Mouse (Mus musculus): ENCODE results near the gene Spata31d1a. TPM values are rescaled to one million over a fixed set of nuclear protein-coding genes. Genes with fewer than 3 reads are reported as not detected.
"Not testable (repeated sequence)": the region's sequence is repeated elsewhere in the genome, so short reads cannot be mapped to it uniquely, and the experiment has no call there.

The Spata31d1a gene
- polyA plus RNA-seq, 1 experiment from 2014 or later = 0.30 TPM

- H3K9ac ChIP-seq (ENCODE audit: low read depth, low read length) = no peak overlapping the region
- ATAC-seq = no peak
Observed at GRCm38 (mm10) chr13:59738455-59738854, 28.3 kb upstream of the Spata31d1a start.

GRCm38 (mm10) chr13:59735190-59735589 is 25.1 kb upstream of the Spata31d1a start:
- H3K27me3 ChIP-seq (ENCODE audit: control insufficient read depth, insufficient read depth, low read depth, low read length) = no peaks in the 10 kb centered on the region
- no peaks in the 10 kb centered on the region for H3K4me1 ChIP-seq (ENCODE audit: control insufficient read depth, insufficient read depth, low read length)
- H3K36me3 ChIP-seq (ENCODE audit: control insufficient read depth, insufficient read depth, low read length) = no peaks in the 10 kb centered on the region
- H3K9ac ChIP-seq (ENCODE audit: low read depth, low read length) = no peak overlapping the region
- no peaks in the 10 kb centered on the region for H3K9me3 ChIP-seq (replicated peaks; ENCODE audit: control insufficient read depth, low read length, poor library complexity, severe bottlenecking)
- peak; percentile 83 for ATAC-seq
- H3K27ac ChIP-seq (ENCODE audit: low read length) = no peak overlapping the region
- 28% methylated on average over 3 of the region's 3 CpGs for WGBS
- H3K4me2 ChIP-seq (ENCODE audit: low read length) = no peak overlapping the region
- no peak overlapping the region for H3K4me3 ChIP-seq (ENCODE audit: low read depth, low read length)

More at GRCm38 (mm10) chr13:59738455-59738854, 28.3 kb upstream of the Spata31d1a start:
- H3K4me3 ChIP-seq (ENCODE audit: low read depth, low read length) = no peak overlapping the region
- no peaks in the 10 kb centered on the region for H3K4me1 ChIP-seq (ENCODE audit: control insufficient read depth, insufficient read depth, low read length)
- 85% methylated on average over 2 of the region's 2 CpGs for whole genome bisulfite sequencing
- no peak overlapping the region for H3K27ac ChIP-seq (ENCODE audit: low read length)
- no peaks in the 10 kb centered on the region for H3K9me3 ChIP-seq (replicated peaks; ENCODE audit: control insufficient read depth, low read length, poor library complexity, severe bottlenecking)
- no peaks in the 10 kb centered on the region for H3K36me3 ChIP-seq (ENCODE audit: control insufficient read depth, insufficient read depth, low read length)
- H3K27me3 ChIP-seq (ENCODE audit: control insufficient read depth, insufficient read depth, low read depth, low read length) = no peaks in the 10 kb centered on the region
- no peak overlapping the region for H3K4me2 ChIP-seq (ENCODE audit: low read length)

- not testable (repeated sequence) for H3K9me3 ChIP-seq (replicated peaks; ENCODE audit: control insufficient read depth, low read length, poor library complexity, severe bottlenecking); H3K4me2 ChIP-seq (ENCODE audit: low read length); H3K27me3 ChIP-seq (ENCODE audit: control insufficient read depth, insufficient read depth, low read depth, low read length); H3K27ac ChIP-seq (ENCODE audit: low read length); H3K9ac ChIP-seq (ENCODE audit: low read depth, low read length); H3K36me3 ChIP-seq (ENCODE audit: control insufficient read depth, insufficient read depth, low read length); H3K4me1 ChIP-seq (ENCODE audit: control insufficient read depth, insufficient read depth, low read length); H3K4me3 ChIP-seq (ENCODE audit: low read depth, low read length); ATAC-seq
- WGBS = 25% methylated on average over 6 of the region's 6 CpGs
Observed at GRCm38 (mm10) chr13:59734347-59734746, 24.2 kb upstream of the Spata31d1a start.

DNA sequence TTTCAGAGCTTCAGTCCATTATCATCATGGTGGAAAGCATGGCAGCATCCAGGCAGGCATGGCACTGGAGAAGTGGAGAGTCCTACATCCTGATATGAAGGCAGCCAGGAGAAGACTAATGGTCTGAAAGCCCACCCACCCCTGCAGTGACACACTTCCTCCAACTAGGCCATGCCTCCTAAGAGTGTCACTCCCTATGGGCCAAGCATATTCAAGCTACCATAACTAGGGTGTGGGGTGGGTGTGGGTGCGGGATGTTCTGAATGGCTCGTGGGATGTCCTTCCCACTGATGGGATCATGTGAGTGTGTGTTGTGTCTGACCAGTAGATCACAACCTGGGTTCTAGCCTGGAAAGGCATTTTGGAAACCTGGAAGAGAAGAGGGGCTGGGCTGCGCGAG is 23.8 kb upstream of the Spata31d1a start:
- Histone ChIP-seq H3K9ac (ENCODE audit: low read depth, low read length) (no peak overlapping the region), H3K4me3 (ENCODE audit: low read depth, low read length) (no peak overlapping the region), H3K9me3 (replicated peaks; ENCODE audit: control insufficient read depth, low read length, poor library complexity, severe bottlenecking) (no peaks in the 10 kb centered on the region), H3K27me3 (ENCODE audit: control insufficient read depth, insufficient read depth, low read depth, low read length) (no peaks in the 10 kb centered on the region), H3K4me2 (ENCODE audit: low read length) (no peak overlapping the region), H3K27ac (ENCODE audit: low read length) (no peak overlapping the region), H3K36me3 (ENCODE audit: control insufficient read depth, insufficient read depth, low read length) (no peaks in the 10 kb centered on the region), H3K4me1 (ENCODE audit: control insufficient read depth, insufficient read depth, low read length) (no peaks in the 10 kb centered on the region)
- ATAC-seq = no peak
- WGBS = 89% methylated on average over 2 of the region's 4 CpGs

DNA sequence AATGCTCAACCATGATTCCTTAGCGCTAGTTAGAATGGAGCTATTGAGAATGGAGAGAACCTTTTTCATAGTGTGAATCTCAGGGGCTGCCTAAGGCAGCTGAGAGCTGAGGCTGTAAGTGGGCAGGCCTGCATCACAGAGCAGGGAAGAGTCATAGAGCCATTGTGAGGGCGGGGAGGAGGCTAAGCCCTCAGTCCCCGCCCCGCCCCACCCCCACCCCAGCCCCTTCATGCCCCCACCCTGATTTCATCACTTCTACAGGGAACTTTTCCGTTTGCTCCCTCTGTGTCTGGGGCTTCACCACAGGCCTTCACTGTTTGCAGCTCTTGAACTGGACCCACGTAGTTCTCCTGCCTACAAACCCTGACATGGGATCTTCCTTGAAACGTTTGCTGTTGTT is 21.5 kb upstream of the Spata31d1a start, which contains the start of gene Spata31d1d:
Gene Spata31d1d (minus strand): TSS at position 101 of the 400 bp plus-strand sequence.
- Histone ChIP-seq H3K36me3 (ENCODE audit: control insufficient read depth, insufficient read depth, low read length) (no peaks in the 10 kb centered on the region), H3K4me1 (ENCODE audit: control insufficient read depth, insufficient read depth, low read length) (no peaks in the 10 kb centered on the region), H3K9me3 (replicated peaks; ENCODE audit: control insufficient read depth, low read length, poor library complexity, severe bottlenecking) (no peaks in the 10 kb centered on the region), H3K9ac (ENCODE audit: low read depth, low read length) (no peak within 1 kb of the TSS), H3K27ac (ENCODE audit: low read length) (no peak within 1 kb of the TSS), H3K4me2 (ENCODE audit: low read length) (no peak within 1 kb of the TSS), H3K27me3 (ENCODE audit: control insufficient read depth, insufficient read depth, low read depth, low read length) (no peaks in the 10 kb centered on the region; the same call in 1 of the 2 replicates), H3K4me3 (ENCODE audit: low read depth, low read length) (no peak within 1 kb of the TSS)
- ATAC-seq = no peak
- 35% methylated on average over 7 of the region's 7 CpGs for WGBS

DNA sequence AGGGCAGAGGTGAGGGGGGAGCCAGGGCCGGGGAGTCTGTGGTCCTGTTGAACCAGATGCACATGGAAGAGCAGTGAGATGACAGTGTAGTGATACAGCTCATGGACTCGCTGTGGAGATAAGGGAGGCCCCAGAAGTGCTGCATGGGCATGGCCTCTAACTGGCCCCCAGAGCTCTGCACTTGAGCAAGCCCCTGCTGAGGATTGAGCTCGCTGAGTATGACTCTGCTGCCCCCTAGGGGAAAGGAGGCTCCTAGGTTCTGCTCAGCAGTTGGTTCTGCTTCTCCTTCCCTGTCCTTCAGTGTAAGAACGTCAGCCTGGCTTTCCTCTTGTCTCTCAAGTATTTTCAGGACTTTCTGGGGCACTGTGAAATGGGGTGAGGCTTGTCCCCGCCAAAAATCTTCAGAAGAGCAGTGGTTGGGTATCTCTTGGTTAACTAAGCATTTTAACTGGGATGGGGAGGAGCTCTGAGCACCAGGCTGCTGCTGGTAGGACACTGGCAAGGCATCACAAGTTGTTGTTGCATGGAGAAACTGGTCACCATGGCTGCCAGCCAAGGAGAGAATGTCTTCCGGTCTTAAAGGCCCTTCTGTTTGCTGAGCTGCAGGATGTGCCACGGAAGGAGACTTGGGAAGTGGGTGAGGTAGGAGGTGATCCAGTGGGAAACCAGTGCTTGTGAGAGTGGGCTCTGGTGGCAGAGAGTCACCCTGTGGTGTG is 18.4 kb upstream of the Spata31d1a start:
- Histone ChIP-seq H3K9ac (ENCODE audit: low read depth, low read length) (no peak overlapping the region), H3K27ac (ENCODE audit: low read length) (no peak overlapping the region), H3K27me3 (ENCODE audit: control insufficient read depth, insufficient read depth, low read depth, low read length) (no peaks in the 10 kb centered on the region; the same call in 1 of the 2 replicates), H3K9me3 (replicated peaks; ENCODE audit: control insufficient read depth, low read length, poor library complexity, severe bottlenecking) (no peaks in the 10 kb centered on the region), H3K4me1 (ENCODE audit: control insufficient read depth, insufficient read depth, low read length) (0 out of 2 replicates have a peak, but pooled peaks cover 5% of the 10 kb centered on the region), H3K36me3 (ENCODE audit: control insufficient read depth, insufficient read depth, low read length) (no peaks in the 10 kb centered on the region), H3K4me3 (ENCODE audit: low read depth, low read length) (no peak overlapping the region), H3K4me2 (ENCODE audit: low read length) (no peak overlapping the region)
- WGBS = 30% methylated on average over 7 of the region's 7 CpGs
- peak; percentile 82 for ATAC-seq

DNA sequence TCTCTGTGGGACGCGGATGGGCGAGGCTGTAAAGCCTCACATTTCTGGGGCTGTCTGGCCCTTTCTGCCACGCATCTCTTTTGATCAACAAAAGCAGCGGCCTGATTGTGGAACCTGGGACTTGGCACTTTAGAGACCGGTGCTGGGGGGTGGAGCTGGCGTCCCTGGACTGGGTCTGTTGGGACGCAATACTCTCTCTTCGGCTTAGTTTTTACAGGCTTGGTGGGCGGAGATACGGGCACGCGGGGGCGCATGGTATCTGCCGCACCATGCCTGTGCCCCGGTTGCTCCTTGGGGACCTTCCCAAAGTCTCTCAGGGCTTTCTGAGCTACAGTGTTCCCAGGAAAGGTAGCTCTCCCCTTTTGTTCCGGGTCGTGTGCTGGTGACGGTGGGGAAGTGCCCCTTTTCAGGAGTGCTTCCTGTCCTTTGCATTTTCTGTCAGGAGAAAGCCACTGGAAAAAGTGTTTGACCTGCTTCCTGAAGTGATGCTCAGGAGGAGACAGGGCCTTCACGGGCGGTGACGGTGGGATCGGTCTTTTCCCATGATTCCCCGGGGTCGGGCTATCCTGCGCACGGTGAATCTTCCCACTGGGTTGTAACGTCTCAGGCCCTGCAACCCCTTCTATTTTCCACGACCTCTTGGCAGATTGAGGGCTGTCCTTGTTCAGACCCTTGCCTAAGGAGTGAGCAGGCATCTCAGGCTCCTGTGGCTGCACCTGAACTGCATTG is 16.2 kb upstream of the Spata31d1a start:
- 0 out of 2 replicates have a peak, but pooled peaks cover 5% of the 10 kb centered on the region for H3K4me1 ChIP-seq (ENCODE audit: control insufficient read depth, insufficient read depth, low read length)
- no peaks in the 10 kb centered on the region; the same call in 1 of the 2 replicates for H3K27me3 ChIP-seq (ENCODE audit: control insufficient read depth, insufficient read depth, low read depth, low read length)
- no peak overlapping the region for H3K9ac ChIP-seq (ENCODE audit: low read depth, low read length)
- no peaks in the 10 kb centered on the region for H3K9me3 ChIP-seq (replicated peaks; ENCODE audit: control insufficient read depth, low read length, poor library complexity, severe bottlenecking)
- ATAC-seq = no peak
- no peaks in the 10 kb centered on the region for H3K36me3 ChIP-seq (ENCODE audit: control insufficient read depth, insufficient read depth, low read length)
- H3K4me2 ChIP-seq (ENCODE audit: low read length) = peak overlapping the region; percentile 49
- no peak overlapping the region for H3K4me3 ChIP-seq (ENCODE audit: low read depth, low read length)
- 36% methylated on average over 29 of the region's 29 CpGs for WGBS
- no peak overlapping the region for H3K27ac ChIP-seq (ENCODE audit: low read length)

- 77% methylated on average over 1 of the region's 1 CpGs for WGBS
- not testable (repeated sequence) for H3K36me3 ChIP-seq (ENCODE audit: control insufficient read depth, insufficient read depth, low read length); H3K4me1 ChIP-seq (ENCODE audit: control insufficient read depth, insufficient read depth, low read length); H3K27me3 ChIP-seq (ENCODE audit: control insufficient read depth, insufficient read depth, low read depth, low read length); H3K4me2 ChIP-seq (ENCODE audit: low read length); H3K4me3 ChIP-seq (ENCODE audit: low read depth, low read length); H3K27ac ChIP-seq (ENCODE audit: low read length); H3K9ac ChIP-seq (ENCODE audit: low read depth, low read length); H3K9me3 ChIP-seq (replicated peaks; ENCODE audit: control insufficient read depth, low read length, poor library complexity, severe bottlenecking); ATAC-seq
Observed at GRCm38 (mm10) chr13:59722089-59722488, 12.0 kb upstream of the Spata31d1a start.

GRCm38 (mm10) chr13:59719475-59719874 is 9.3 kb upstream of the Spata31d1a start:
- WGBS = 85% methylated on average over 1 of the region's 1 CpGs
- ATAC-seq = no peak

More at GRCm38 (mm10) chr13:59719475-59719874, 9.3 kb upstream of the Spata31d1a start:
- Histone ChIP-seq H3K4me1 (ENCODE audit: control insufficient read depth, insufficient read depth, low read length) (no peaks in the 10 kb centered on the region; the same call in 1 of the 2 replicates), H3K36me3 (ENCODE audit: control insufficient read depth, insufficient read depth, low read length) (no peaks in the 10 kb centered on the region), H3K27ac (ENCODE audit: low read length) (no peak overlapping the region), H3K27me3 (ENCODE audit: control insufficient read depth, insufficient read depth, low read depth, low read length) (no peaks in the 10 kb centered on the region), H3K4me2 (ENCODE audit: low read length) (no peak overlapping the region), H3K9me3 (replicated peaks; ENCODE audit: control insufficient read depth, low read length, poor library complexity, severe bottlenecking) (no peaks in the 10 kb centered on the region), H3K4me3 (ENCODE audit: low read depth, low read length) (no peak overlapping the region), H3K9ac (ENCODE audit: low read depth, low read length) (no peak overlapping the region)

Data from midbrain, embryonic 16.5 days (tissue).